Comparison of ENCODE assay signal across 22 mouse cellular contexts in the genomic region with DNA sequence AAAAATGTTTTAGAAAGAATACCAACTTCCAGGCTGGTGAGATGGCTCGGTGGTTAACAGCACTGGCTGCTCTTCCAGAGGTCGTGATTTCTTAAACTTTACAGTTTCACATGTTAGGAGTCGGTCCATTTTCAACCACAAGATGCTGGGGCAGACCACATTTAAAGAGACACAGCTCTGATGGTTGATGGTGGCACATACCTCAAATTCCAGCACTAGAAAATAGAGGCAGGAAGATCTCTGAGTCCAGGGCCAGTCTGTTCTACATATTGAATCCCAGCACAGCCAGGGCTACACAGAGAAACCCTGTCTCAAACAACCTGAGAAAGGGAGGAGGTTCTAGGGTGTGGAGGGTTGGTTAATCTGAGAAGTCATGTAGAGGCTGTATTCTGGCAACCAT. TPM values are rescaled to one million over a fixed set of nuclear protein-coding genes. Genes with fewer than 3 reads are reported as not detected.
DNase-seq lines count a peak whose midpoint lies in the region; ATAC-seq and TF ChIP-seq lines count a peak whose summit lies in the region.
"Had no signal": no experiment of that assay in that cellular context is flagged by ENCODE, and none has a peak within 500 bp of the region (broad histone marks: within the 10 kb centered on the region; RNA-seq: fewer than 3 reads in every experiment).

No protein-coding gene starts in this region.

- no peak overlapping the region for H3K9ac ChIP-seq in liver, embryonic 11.5 days (ENCODE audit: low read depth, low read length)
- no peak overlapping the region for H3K9ac ChIP-seq in liver, postnatal 0 days (replicated peaks)
- no peak overlapping the region for H3K9ac ChIP-seq in midbrain, embryonic 11.5 days (ENCODE audit: low read length)
- no peak overlapping the region for H3K9ac ChIP-seq in midbrain, embryonic 13.5 days (replicated peaks)

- H3K27me3 ChIP-seq in liver, embryonic 11.5 days (replicated peaks; ENCODE audit: control insufficient read depth, insufficient read depth, low read length): no peaks in the 10 kb centered on the region
- H3K27me3 ChIP-seq in liver, postnatal 0 days (ENCODE audit: insufficient read depth, low read length): no peaks in the 10 kb centered on the region
- H3K27me3 ChIP-seq in midbrain, embryonic 11.5 days (ENCODE audit: control insufficient read depth, insufficient read depth, low read length): no peaks in the 10 kb centered on the region
- H3K27me3 ChIP-seq in midbrain, embryonic 13.5 days: no peaks in the 10 kb centered on the region
- no peaks in the 10 kb centered on the region for H3K27me3 ChIP-seq in forebrain, embryonic 10.5 days (ENCODE audit: poor library complexity, severe bottlenecking)
- H3K27me3 ChIP-seq: CH12.LX, Patski had no signal

- H3K4me2 ChIP-seq in liver, embryonic 11.5 days: no peak overlapping the region
- no peak overlapping the region for H3K4me2 ChIP-seq in liver, postnatal 0 days (ENCODE audit: low read depth, low read length)
- no peak overlapping the region for H3K4me2 ChIP-seq in midbrain, embryonic 11.5 days
- H3K4me2 ChIP-seq in midbrain, embryonic 13.5 days (replicated peaks): no peak overlapping the region

- WGBS in liver, embryonic 11.5 days: 70% methylated on average over 3 of the region's 3 CpGs
- 55% methylated on average over 3 of the region's 3 CpGs for WGBS in liver, postnatal 0 days (ENCODE audit: insufficient replicate concordance)
- WGBS in midbrain, embryonic 11.5 days: 82% methylated on average over 3 of the region's 3 CpGs
- WGBS in midbrain, embryonic 13.5 days: 81% methylated on average over 3 of the region's 3 CpGs
- WGBS in forebrain, embryonic 10.5 days: 89% methylated on average over 3 of the region's 3 CpGs

- no peaks in the 10 kb centered on the region for H3K9me3 ChIP-seq in liver, embryonic 11.5 days (ENCODE audit: control insufficient read depth, low read length)
- H3K9me3 ChIP-seq in liver, postnatal 0 days (ENCODE audit: low read length): no peaks in the 10 kb centered on the region
- H3K9me3 ChIP-seq in midbrain, embryonic 11.5 days (ENCODE audit: control insufficient read depth, low read length): no peaks in the 10 kb centered on the region
- H3K9me3 ChIP-seq in midbrain, embryonic 13.5 days: no peaks in the 10 kb centered on the region
- H3K9me3 ChIP-seq in forebrain, embryonic 10.5 days: no peaks in the 10 kb centered on the region
- H3K9me3 ChIP-seq: G1E had no signal

- no peak for TF ChIP-seq CTCF in liver, postnatal 0 days (IDR thresholded peaks at IDR 0.05; ENCODE audit: low read depth)

- H3K4me1 ChIP-seq in liver, embryonic 11.5 days (replicated peaks; ENCODE audit: control insufficient read depth, insufficient read depth, low read length): no peaks in the 10 kb centered on the region
- H3K4me1 ChIP-seq in liver, postnatal 0 days (ENCODE audit: insufficient read depth): 0 out of 2 replicates have a peak, but pooled peaks cover 2% of the 10 kb centered on the region
- H3K4me1 ChIP-seq in midbrain, embryonic 11.5 days (ENCODE audit: control insufficient read depth, insufficient read depth, low read length): no peaks in the 10 kb centered on the region
- no peaks in the 10 kb centered on the region for H3K4me1 ChIP-seq in midbrain, embryonic 13.5 days (replicated peaks)
- H3K4me1 ChIP-seq in forebrain, embryonic 10.5 days: peaks cover 13% of the 10 kb centered on the region; the same call in 1 of the 2 replicates

- ATAC-seq in liver, embryonic 11.5 days (replicated peaks; ENCODE audit: low FRiP score): no peak
- ATAC-seq in liver, postnatal 0 days: no peak
- no peak for ATAC-seq in midbrain, embryonic 11.5 days (ENCODE audit: low FRiP score)
- no peak for ATAC-seq in midbrain, embryonic 13.5 days
- ATAC-seq: activated CD4-positive, CD25-positive, alpha-beta regulatory T cell, adult 4 months; CD4-positive, CD25-positive, alpha-beta regulatory T cell, adult 4 months; Patski had no signal

- peak; percentile 15 for DNase-seq in liver, embryonic 11.5 days (ENCODE audit: low spot score)
- DNase-seq in liver, postnatal 0 days: no peak
- peak; percentile 66 for DNase-seq in midbrain, embryonic 11.5 days (ENCODE audit: low spot score, missing footprints)
- peak; percentile 52 for DNase-seq in 3T3-L1 (ENCODE audit: low read depth, low spot score)
- no peak for DNase-seq in forebrain, embryonic 10.5 days (ENCODE audit: extremely low spot score, low spot score)
- DNase-seq: adrenal gland, adult 2 months; adrenal gland, adult 8-10 months; adrenal gland, postnatal 10 days; adrenal gland, postnatal 14 days; adrenal gland, postnatal 25 days; adrenal gland, postnatal 36 days; B cell, adult 2 months; cerebellum, adult 11 months; cerebellum, adult 11-12 months; cerebellum, adult 18-20 months; cerebellum, adult 2 months had no signal

- no peak for TF ChIP-seq EP300 in liver, postnatal 0 days (IDR thresholded peaks at IDR 0.05; ENCODE audit: low read depth)

- no peak overlapping the region for H3K27ac ChIP-seq in liver, embryonic 11.5 days (ENCODE audit: low read depth, low read length)
- H3K27ac ChIP-seq in liver, postnatal 0 days (ENCODE audit: low read depth): no peak overlapping the region
- H3K27ac ChIP-seq in midbrain, embryonic 11.5 days (ENCODE audit: low read depth, low read length): no peak overlapping the region
- no peak overlapping the region for H3K27ac ChIP-seq in midbrain, embryonic 13.5 days
- no peak overlapping the region for H3K27ac ChIP-seq in forebrain, embryonic 10.5 days

- H3K36me3 ChIP-seq in liver, embryonic 11.5 days (ENCODE audit: control insufficient read depth, insufficient read depth, low read length): no peaks in the 10 kb centered on the region
- H3K36me3 ChIP-seq in liver, postnatal 0 days (replicated peaks; ENCODE audit: insufficient read depth, low read length): no peaks in the 10 kb centered on the region
- no peaks in the 10 kb centered on the region for H3K36me3 ChIP-seq in midbrain, embryonic 11.5 days (ENCODE audit: control insufficient read depth, insufficient read depth, low read length)
- no peaks in the 10 kb centered on the region for H3K36me3 ChIP-seq in midbrain, embryonic 13.5 days
- no peaks in the 10 kb centered on the region for H3K36me3 ChIP-seq in forebrain, embryonic 10.5 days (replicated peaks)
- H3K36me3 ChIP-seq: G1E had no signal

- no peak overlapping the region for H3K4me3 ChIP-seq in liver, embryonic 11.5 days (ENCODE audit: low read depth, low read length)
- no peak overlapping the region for H3K4me3 ChIP-seq in liver, postnatal 0 days (ENCODE audit: low read depth, low read length)
- H3K4me3 ChIP-seq in midbrain, embryonic 11.5 days (ENCODE audit: low read depth, low read length): no peak overlapping the region
- no peak overlapping the region for H3K4me3 ChIP-seq in midbrain, embryonic 13.5 days (replicated peaks)
- H3K4me3 ChIP-seq in forebrain, embryonic 10.5 days: no peak overlapping the region

RNA-seq across cellular contexts. Expression of a gene that starts 56.1 kb away (rescaled TPM):
- polyA plus RNA-seq in liver, embryonic 11.5 days (2014; fragmentation: Nextera tagmentation; extraction: Ambion mirVana): 18.1 and 18.8 TPM in 2 replicates
- 5.0 and 7.1 TPM in 2 replicates for polyA plus RNA-seq in liver, postnatal 0 days (2015; fragmentation: Nextera tagmentation; extraction: Ambion mirVana)
- polyA plus RNA-seq in midbrain, embryonic 11.5 days (2014; fragmentation: Nextera tagmentation; extraction: Ambion mirVana): 31.3 and 35.9 TPM in 2 replicates
- polyA plus RNA-seq in midbrain, embryonic 13.5 days (2015; fragmentation: Nextera tagmentation; extraction: Ambion mirVana): 14.0 and 14.8 TPM in 2 replicates
- 43.8 and 45.2 TPM in 2 replicates for polyA plus RNA-seq in forebrain, embryonic 10.5 days (2016; fragmentation: Nextera tagmentation; extraction: Ambion mirVana)

Comparison
In these comparisons a context has a peak if more than half of its experiments do, and no peak if none do; other contexts are left out.
1. DNase-seq: peak in liver, embryonic 11.5 days (single experiment), midbrain, embryonic 11.5 days (single experiment) and 3T3-L1 (single experiment); none in liver, postnatal 0 days (single experiment) and forebrain, embryonic 10.5 days (single experiment).